Mouse (Mus musculus): ENCODE data around the gene Ivns1abp. TPM values are rescaled to one million over a fixed set of nuclear protein-coding genes. Genes with fewer than 3 reads are reported as not detected.

Gene Ivns1abp
- polyA plus RNA-seq, 1 experiment from 2014 or later = 195 TPM

- 82% methylated on average over 2 of the region's 2 CpGs for WGBS
- no peak for ATAC-seq
These were observed 37.2 kb upstream of the Ivns1abp start for GRCm38 (mm10) chr1:151307059-151307458.

DNA sequence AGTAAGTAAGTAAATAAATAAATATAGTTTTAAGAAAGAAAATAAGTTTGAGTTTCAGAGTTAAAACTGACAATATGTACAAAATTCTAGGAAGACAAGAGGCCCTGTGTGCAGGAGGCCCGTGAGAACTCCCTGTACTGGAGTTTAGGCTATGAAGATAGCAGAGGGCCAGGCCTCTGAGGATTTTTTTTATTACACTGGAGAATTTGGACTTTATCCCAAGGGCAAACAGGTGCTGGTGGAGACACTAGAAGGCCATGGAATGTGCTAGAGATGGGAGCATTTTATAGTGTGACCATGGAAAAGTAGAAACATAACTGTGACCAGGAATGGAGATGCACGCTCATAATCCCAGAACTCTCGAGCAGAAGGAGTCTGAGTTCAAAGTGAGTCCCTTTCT is 36.5 kb upstream of the Ivns1abp start:
- Histone ChIP-seq H3K27me3 (replicated peaks; ENCODE audit: control insufficient read depth, insufficient read depth, low read length) (no peaks in the 10 kb centered on the region), H3K27ac (ENCODE audit: low read depth, low read length) (no peak overlapping the region), H3K36me3 (ENCODE audit: control insufficient read depth, insufficient read depth, low read length) (no peaks in the 10 kb centered on the region), H3K9me3 (ENCODE audit: control insufficient read depth, low read length) (no peaks in the 10 kb centered on the region), H3K4me1 (ENCODE audit: control insufficient read depth, insufficient read depth, low read depth, low read length) (no peaks in the 10 kb centered on the region), H3K4me3 (ENCODE audit: low read length) (no peak overlapping the region), H3K9ac (ENCODE audit: low read depth, low read length) (no peak overlapping the region), H3K4me2 (ENCODE audit: low read length) (no peak overlapping the region)
- WGBS = 86% methylated on average over 3 of the region's 3 CpGs
- ATAC-seq = no peak

More at GRCm38 (mm10) chr1:151307059-151307458, 37.2 kb upstream of the Ivns1abp start:
- Histone ChIP-seq H3K9ac (ENCODE audit: low read depth, low read length) (no peak overlapping the region), H3K27ac (ENCODE audit: low read depth, low read length) (no peak overlapping the region), H3K36me3 (ENCODE audit: control insufficient read depth, insufficient read depth, low read length) (no peaks in the 10 kb centered on the region), H3K4me3 (ENCODE audit: low read length) (no peak overlapping the region), H3K4me2 (ENCODE audit: low read length) (no peak overlapping the region), H3K9me3 (ENCODE audit: control insufficient read depth, low read length) (no peaks in the 10 kb centered on the region), H3K4me1 (ENCODE audit: control insufficient read depth, insufficient read depth, low read depth, low read length) (no peaks in the 10 kb centered on the region), H3K27me3 (replicated peaks; ENCODE audit: control insufficient read depth, insufficient read depth, low read length) (no peaks in the 10 kb centered on the region)

GRCm38 (mm10) chr1:151308508-151308907 is 35.8 kb upstream of the Ivns1abp start:
- Histone ChIP-seq H3K4me1 (ENCODE audit: control insufficient read depth, insufficient read depth, low read depth, low read length) (no peaks in the 10 kb centered on the region), H3K27ac (ENCODE audit: low read depth, low read length) (no peak overlapping the region), H3K4me2 (ENCODE audit: low read length) (no peak overlapping the region), H3K9me3 (ENCODE audit: control insufficient read depth, low read length) (no peaks in the 10 kb centered on the region), H3K9ac (ENCODE audit: low read depth, low read length) (no peak overlapping the region), H3K27me3 (replicated peaks; ENCODE audit: control insufficient read depth, insufficient read depth, low read length) (no peaks in the 10 kb centered on the region), H3K4me3 (ENCODE audit: low read length) (no peak overlapping the region), H3K36me3 (ENCODE audit: control insufficient read depth, insufficient read depth, low read length) (no peaks in the 10 kb centered on the region)
- ATAC-seq = no peak
- WGBS = 36% methylated on average over 4 of the region's 4 CpGs

- Histone ChIP-seq H3K4me3 (ENCODE audit: low read length) (no peak overlapping the region), H3K9ac (ENCODE audit: low read depth, low read length) (no peak overlapping the region), H3K9me3 (ENCODE audit: control insufficient read depth, low read length) (no peaks in the 10 kb centered on the region), H3K36me3 (ENCODE audit: control insufficient read depth, insufficient read depth, low read length) (no peaks in the 10 kb centered on the region), H3K27me3 (replicated peaks; ENCODE audit: control insufficient read depth, insufficient read depth, low read length) (no peaks in the 10 kb centered on the region), H3K27ac (ENCODE audit: low read depth, low read length) (no peak overlapping the region), H3K4me1 (ENCODE audit: control insufficient read depth, insufficient read depth, low read depth, low read length) (no peaks in the 10 kb centered on the region), H3K4me2 (ENCODE audit: low read length) (no peak overlapping the region)
- 76% methylated on average over 5 of the region's 5 CpGs for WGBS
- no peak for ATAC-seq
These were observed 33.8 kb upstream of the Ivns1abp start for GRCm38 (mm10) chr1:151310511-151310910.

GRCm38 (mm10) chr1:151311379-151311778 is 32.9 kb upstream of the Ivns1abp start:
- Histone ChIP-seq H3K9me3 (ENCODE audit: control insufficient read depth, low read length) (no peaks in the 10 kb centered on the region), H3K4me2 (ENCODE audit: low read length) (no peak overlapping the region), H3K4me3 (ENCODE audit: low read length) (no peak overlapping the region), H3K4me1 (ENCODE audit: control insufficient read depth, insufficient read depth, low read depth, low read length) (no peaks in the 10 kb centered on the region), H3K36me3 (ENCODE audit: control insufficient read depth, insufficient read depth, low read length) (no peaks in the 10 kb centered on the region), H3K9ac (ENCODE audit: low read depth, low read length) (no peak overlapping the region), H3K27me3 (replicated peaks; ENCODE audit: control insufficient read depth, insufficient read depth, low read length) (no peaks in the 10 kb centered on the region), H3K27ac (ENCODE audit: low read depth, low read length) (no peak overlapping the region)
- WGBS = 77% methylated on average over 11 of the region's 11 CpGs
- ATAC-seq = no peak

GRCm38 (mm10) chr1:151319267-151319666 is 25.0 kb upstream of the Ivns1abp start:
- no peak for ATAC-seq
- Histone ChIP-seq H3K27ac (ENCODE audit: low read depth, low read length) (no peak overlapping the region), H3K36me3 (ENCODE audit: control insufficient read depth, insufficient read depth, low read length) (no peaks in the 10 kb centered on the region), H3K27me3 (replicated peaks; ENCODE audit: control insufficient read depth, insufficient read depth, low read length) (no peaks in the 10 kb centered on the region), H3K4me1 (ENCODE audit: control insufficient read depth, insufficient read depth, low read depth, low read length) (no peaks in the 10 kb centered on the region), H3K4me3 (ENCODE audit: low read length) (no peak overlapping the region), H3K9ac (ENCODE audit: low read depth, low read length) (no peak overlapping the region), H3K4me2 (ENCODE audit: low read length) (no peak overlapping the region), H3K9me3 (ENCODE audit: control insufficient read depth, low read length) (no peaks in the 10 kb centered on the region)
- 89% methylated on average over 7 of the region's 7 CpGs for WGBS

DNA sequence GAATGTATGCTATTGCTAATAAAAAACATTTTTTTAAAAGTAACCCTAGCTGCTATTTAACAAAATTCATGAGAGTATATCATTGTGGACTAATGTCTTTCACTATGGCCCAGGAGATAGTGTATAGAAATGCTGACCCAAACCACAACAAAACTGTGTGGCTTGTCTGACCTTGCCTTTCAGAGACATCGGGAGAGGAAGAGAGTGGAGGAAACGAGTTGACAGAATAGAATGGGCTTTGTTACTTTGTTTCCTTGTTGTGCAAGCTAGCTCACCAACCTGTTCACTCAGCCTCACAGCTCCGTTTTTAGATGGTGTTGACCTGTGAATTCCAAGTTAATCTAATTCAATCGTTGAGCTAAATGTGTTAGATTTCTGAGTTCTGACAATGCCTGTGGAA is 23.9 kb upstream of the Ivns1abp start:
- no peak for ATAC-seq
- no peak overlapping the region for H3K27ac ChIP-seq (ENCODE audit: low read depth, low read length)
- 68% methylated on average over 4 of the region's 4 CpGs for WGBS
- H3K4me1 ChIP-seq (ENCODE audit: control insufficient read depth, insufficient read depth, low read depth, low read length) = no peaks in the 10 kb centered on the region
- no peak overlapping the region for H3K4me2 ChIP-seq (ENCODE audit: low read length)
- no peaks in the 10 kb centered on the region for H3K27me3 ChIP-seq (replicated peaks; ENCODE audit: control insufficient read depth, insufficient read depth, low read length)
- H3K4me3 ChIP-seq (ENCODE audit: low read length) = no peak overlapping the region
- no peak overlapping the region for H3K9ac ChIP-seq (ENCODE audit: low read depth, low read length)
- no peaks in the 10 kb centered on the region for H3K9me3 ChIP-seq (ENCODE audit: control insufficient read depth, low read length)
- H3K36me3 ChIP-seq (ENCODE audit: control insufficient read depth, insufficient read depth, low read length) = no peaks in the 10 kb centered on the region

GRCm38 (mm10) chr1:151325328-151325727 is 18.9 kb upstream of the Ivns1abp start:
- H3K36me3 ChIP-seq (ENCODE audit: control insufficient read depth, insufficient read depth, low read length) = no peaks in the 10 kb centered on the region
- H3K4me2 ChIP-seq (ENCODE audit: low read length) = no peak overlapping the region
- H3K27ac ChIP-seq (ENCODE audit: low read depth, low read length) = no peak overlapping the region
- no peaks in the 10 kb centered on the region for H3K4me1 ChIP-seq (ENCODE audit: control insufficient read depth, insufficient read depth, low read depth, low read length)
- no peaks in the 10 kb centered on the region for H3K9me3 ChIP-seq (ENCODE audit: control insufficient read depth, low read length)
- no peak overlapping the region for H3K4me3 ChIP-seq (ENCODE audit: low read length)
- ATAC-seq = no peak
- whole genome bisulfite sequencing = 91% methylated on average over 1 of the region's 1 CpGs
- H3K27me3 ChIP-seq (replicated peaks; ENCODE audit: control insufficient read depth, insufficient read depth, low read length) = no peaks in the 10 kb centered on the region
- H3K9ac ChIP-seq (ENCODE audit: low read depth, low read length) = no peak overlapping the region

DNA sequence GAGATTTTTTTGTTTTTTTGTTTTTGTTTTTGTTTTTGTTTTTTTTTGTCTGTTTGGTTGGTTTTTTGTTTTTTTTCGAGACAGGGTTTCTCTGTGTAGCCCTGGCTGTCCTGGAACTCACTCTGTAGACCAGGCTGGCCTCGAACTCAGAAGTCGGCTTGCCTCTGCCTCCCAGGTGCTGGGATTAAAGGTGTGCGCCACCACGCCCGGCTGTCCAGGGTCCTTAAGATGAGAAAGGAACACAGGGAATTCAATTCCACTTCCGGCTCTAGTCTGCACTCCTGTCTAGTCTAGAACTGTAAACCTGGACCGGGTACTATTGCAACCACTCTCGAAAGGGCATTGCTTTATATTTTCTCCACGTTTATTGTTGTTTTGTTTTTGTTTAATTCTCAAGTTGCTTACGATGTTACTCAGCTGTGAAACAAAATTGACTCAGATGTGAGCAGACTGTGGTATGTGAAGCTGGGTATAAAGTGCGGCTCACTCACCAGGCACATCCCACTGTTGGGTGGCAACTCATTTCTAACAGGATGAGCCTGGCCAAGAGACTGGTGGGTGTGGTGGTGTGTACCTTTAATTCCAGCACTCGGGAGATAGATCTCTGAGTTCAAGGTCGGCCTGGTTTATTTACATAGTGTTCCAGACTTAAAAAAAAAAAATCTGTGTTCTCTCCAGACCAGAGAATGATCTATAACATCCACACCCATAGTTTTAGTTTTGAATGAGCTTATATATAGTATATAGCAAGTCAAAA is 15.8 kb upstream of the Ivns1abp start:
- Histone ChIP-seq H3K9ac (ENCODE audit: low read depth, low read length) (no peak overlapping the region), H3K36me3 (ENCODE audit: control insufficient read depth, insufficient read depth, low read length) (no peaks in the 10 kb centered on the region), H3K4me1 (ENCODE audit: control insufficient read depth, insufficient read depth, low read depth, low read length) (no peaks in the 10 kb centered on the region), H3K27ac (ENCODE audit: low read depth, low read length) (no peak overlapping the region), H3K4me2 (ENCODE audit: low read length) (no peak overlapping the region), H3K4me3 (ENCODE audit: low read length) (no peak overlapping the region), H3K27me3 (replicated peaks; ENCODE audit: control insufficient read depth, insufficient read depth, low read length) (no peaks in the 10 kb centered on the region), H3K9me3 (ENCODE audit: control insufficient read depth, low read length) (no peaks in the 10 kb centered on the region)
- 91% methylated on average over 14 of the region's 14 CpGs for WGBS
- no peak for ATAC-seq

Measured in hindbrain, embryonic 16.5 days (tissue).